Mouse (Mus musculus) NIH3T3 (cell line): Measurements from ENCODE around the gene Wwc2.

Experiments used
- DNase-seq: peaks from one replicate; pipeline ENCODE4 v3.0.0-alpha.2; 2012; ENCODE audit warnings: low read depth

Wwc2 gene

DNA sequence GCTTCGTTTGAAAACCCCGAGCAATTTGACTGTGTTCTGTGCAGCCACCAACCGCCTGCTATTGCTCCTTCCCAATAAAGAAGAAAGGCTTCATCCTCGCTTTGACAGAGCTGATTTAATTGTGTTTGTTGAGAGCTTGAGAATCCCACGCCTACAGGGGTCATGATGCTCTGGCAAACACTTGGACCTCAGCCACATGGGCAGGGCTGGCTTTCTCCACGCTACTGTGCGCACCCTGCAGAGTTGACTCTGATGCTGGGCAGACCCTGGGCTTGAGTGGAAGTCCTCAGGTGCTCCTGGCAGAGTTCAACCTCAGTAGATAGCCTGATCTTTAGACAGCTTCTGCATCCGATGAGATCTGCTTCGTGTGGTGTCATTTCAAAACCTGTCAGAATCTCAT lies 198.7 kb downstream of the Wwc2 start:
- no peak for DNase-seq

DNA sequence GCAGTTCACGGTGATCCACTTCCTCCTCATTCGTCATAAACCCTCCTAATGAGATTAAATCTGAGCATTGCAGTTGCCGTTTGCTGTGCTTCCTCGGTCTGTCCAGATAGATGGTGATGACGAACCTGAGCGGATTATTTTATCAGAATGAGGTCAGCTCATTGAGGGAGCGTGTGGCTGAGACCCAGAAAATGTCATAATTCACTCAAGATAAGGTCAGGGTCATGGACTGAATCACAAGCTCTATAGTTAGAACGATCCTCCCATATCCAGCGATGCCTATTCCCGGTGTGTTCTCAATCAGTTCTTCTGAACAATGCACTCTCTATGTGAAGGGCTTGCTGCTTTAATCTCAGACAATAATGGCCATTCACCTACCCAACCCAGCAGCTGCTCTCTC lies 203.0 kb downstream of the Wwc2 start:
- peak; percentile 64 for DNase-seq

DNA sequence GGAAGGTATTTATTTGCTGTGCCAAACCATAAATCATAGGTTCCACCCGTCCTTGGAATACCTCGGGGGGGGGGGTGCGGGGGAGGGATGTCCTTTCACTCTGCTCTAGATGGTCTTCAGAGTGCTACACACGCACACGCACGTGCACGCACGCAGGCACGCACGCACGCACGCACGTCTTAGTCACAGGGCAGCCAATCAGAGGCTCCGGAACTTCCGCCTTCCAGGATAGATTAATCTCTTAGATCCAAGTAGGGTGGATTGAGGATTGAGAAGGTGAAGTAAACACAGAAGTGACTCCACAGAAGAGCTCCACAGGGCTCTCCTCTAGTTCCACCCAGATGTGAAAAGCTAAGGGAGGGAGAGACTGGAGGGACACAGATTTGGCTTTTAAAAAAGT lies 204.4 kb downstream of the Wwc2 start:
- no peak for DNase-seq

DNA sequence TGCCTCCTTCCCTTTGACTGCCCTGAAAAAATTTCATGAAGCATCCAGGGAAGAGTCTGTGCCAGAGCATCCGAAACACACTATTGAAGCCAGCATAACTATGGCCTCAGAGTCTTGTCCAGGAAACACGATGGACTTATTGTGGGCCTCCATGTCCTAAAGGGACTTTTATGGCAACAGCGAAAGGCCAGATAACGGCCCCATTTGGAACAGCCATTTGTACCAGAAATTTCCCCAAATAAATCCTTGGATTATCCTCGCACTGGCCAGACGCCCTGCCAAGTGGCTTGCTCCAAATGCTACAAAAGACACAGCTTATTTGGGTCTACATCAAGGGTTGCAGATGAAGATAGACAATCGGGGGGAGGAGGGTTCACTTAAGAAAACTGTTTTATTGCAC lies 206.3 kb downstream of the Wwc2 start:
- no peak for DNase-seq

DNA sequence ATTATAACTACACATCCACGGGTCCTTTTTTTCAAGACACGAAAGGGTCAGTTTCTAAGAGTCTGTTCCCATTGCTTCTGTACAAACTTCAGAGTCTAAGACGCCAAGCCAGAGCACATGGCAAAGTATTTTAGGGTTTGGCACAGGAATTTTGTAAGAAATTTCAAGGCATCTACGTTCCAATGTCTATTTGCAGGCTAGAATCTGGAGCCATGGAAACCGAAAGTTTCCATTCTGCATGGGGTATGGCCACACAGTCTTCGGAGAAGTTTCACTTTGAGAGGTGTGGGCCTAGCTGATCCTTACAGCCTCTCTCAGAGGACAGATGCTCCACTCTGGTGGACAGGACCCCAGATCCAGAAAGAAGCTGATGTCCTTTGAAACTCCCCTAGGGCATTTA lies 206.8 kb downstream of the Wwc2 start:
- peak; percentile 24 for DNase-seq

DNA sequence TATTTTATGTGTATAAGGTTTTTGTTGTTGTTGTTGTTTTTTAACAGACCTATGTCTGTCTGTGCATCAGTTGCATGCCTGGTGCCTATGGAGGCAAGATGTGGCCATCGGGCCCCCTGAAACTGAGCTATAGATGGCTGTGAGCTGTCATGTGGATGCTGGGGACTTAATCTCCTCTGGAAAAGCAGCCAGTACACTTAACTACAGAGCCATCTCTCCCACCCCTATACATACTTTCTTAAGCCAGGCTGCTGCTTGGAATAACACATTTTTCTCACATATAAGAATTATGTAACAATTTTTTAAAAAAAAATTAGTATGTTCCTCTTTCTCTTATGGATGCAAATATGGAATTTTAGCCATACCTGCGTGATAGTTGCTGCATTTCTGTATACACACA lies 207.2 kb downstream of the Wwc2 start:
- DNase-seq: no peak

DNA sequence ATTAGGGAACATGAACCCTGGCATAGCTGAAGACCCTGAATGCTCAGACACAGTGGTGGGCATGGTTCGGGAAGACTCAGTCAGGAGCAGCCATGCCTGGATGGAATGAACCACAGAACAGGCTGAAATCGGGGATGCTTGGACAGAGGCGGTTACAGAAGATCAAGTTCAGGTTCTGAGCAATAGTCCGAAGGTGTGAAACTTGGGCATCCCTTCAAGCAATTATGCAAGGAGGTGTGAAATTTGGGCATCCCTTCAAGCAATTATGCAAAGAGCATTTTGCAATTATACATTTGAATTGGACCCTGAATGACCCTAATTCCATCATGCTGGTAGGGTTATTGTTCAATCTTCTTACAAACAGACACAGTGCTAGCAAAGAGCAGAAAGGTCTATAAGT lies 208.8 kb downstream of the Wwc2 start:
- no peak for DNase-seq

DNA sequence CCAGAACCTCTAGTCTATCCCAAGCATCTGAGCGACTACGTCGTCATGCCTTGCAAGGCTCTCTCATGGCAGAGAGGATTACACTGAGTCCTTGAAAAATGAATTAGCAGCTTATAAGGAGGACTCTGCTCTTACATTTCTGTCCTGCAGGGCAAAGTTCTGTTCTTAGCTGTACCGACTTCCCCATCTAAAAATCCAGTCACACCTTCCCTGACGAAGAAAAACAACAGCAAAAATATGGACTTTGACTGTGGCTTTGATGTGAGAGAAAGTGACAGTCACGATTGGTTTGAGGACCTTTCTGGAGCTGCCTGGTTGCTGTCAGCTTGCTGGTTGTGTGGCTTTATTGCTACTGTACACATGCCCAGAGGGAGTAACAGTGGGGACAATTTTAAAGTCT lies 211.1 kb downstream of the Wwc2 start:
- no peak for DNase-seq

DNA sequence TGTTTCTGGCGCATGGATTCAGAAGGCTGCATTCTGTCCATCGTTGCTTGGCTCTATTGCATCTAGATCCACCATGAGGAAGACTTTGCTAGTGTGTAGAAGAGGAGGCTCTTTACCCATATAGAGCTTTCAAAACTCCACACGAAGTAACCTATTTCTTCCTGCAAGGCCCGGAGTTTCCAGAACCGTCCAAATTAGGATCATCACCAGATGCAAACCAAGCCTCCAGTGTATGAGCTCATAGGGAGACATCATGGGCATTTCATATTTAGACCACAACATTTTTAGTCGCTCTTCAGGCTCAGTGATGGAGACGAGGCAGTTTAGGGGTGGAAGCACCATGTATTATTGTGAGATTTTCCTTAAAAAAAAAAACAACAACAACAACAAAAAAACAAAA lies 213.3 kb downstream of the Wwc2 start:
- DNase-seq: no peak
